Mouse (Mus musculus) liver, postnatal 0 days (tissue): ENCODE data around the gene Ephb1.

Source experiments
- CTCF ChIP-seq: sonication (generic); IDR thresholded peaks from 2 replicates; pipeline ENCODE4 v1.5.1; 2016; ENCODE audit warnings: antibody characterized with exemption, low read depth
- EP300 ChIP-seq: IDR thresholded peaks from 2 replicates; pipeline ENCODE4 v1.6.1; 2016; ENCODE audit warnings: antibody characterized with exemption, low read depth, mild to moderate bottlenecking

DNA sequence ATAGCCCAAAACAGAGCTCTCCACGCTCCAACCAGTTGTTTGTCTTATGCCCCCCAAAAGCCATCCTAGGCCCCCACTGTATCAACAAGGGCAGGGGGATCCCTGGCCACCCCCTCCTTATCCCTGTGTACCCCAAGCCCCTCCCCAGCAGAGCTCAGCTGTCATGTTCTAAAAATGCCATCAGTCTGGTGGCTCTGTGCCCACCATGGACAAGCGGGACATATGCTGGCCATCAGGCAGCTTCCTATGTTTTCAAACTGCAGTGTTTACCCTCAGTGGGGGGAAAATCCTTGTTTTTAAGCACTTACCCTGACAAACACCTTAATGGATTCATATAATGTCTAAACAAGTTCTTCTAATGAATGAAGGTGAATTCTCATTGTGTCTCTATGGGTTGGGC lies 275.3 kb downstream of the Ephb1 start:
- no peak for TF ChIP-seq CTCF
- no peak for TF ChIP-seq EP300
